Mouse (Mus musculus) myocyte (in vitro differentiated cells): ENCODE data around the gene Tex33. TPM values are rescaled to one million over a fixed set of nuclear protein-coding genes. Genes with fewer than 3 reads are reported as not detected.
A peak's percentile ranks its signal among the peaks of the same experiment; 100 is the strongest.

ENCODE experiments used
- H3K27me3 ChIP-seq: one replicate; pipeline ENCODE4 v1.6.1; 2011; ENCODE audit not compliant: control insufficient read depth, insufficient read depth, insufficient read length
- H3K36me3 ChIP-seq: one replicate; pipeline ENCODE4 v1.6.1; 2011; ENCODE audit not compliant: control insufficient read depth, insufficient read depth
- H3K4me2 ChIP-seq: one replicate; pipeline ENCODE4 v1.6.1; 2011; ENCODE audit warnings: low read depth, control low read depth
- H3K4me3 ChIP-seq: one replicate; pipeline ENCODE4 v1.5.1; 2011; ENCODE audit warnings: mild to moderate bottlenecking, control low read depth, moderate library complexity
- H3K79me2 ChIP-seq: one replicate; pipeline ENCODE4 v1.6.1; 2011; ENCODE audit not compliant: control insufficient read depth, insufficient read depth
- H3ac ChIP-seq: one replicate; pipeline ENCODE4 v1.6.1; 2011; ENCODE audit not compliant: control insufficient read depth, insufficient read length
- CEBPB ChIP-seq: IDR thresholded peaks from 2 replicates; pipeline ENCODE4 v1.6.1; 2011; ENCODE audit warnings: mild to moderate bottlenecking, moderate library complexity; ENCODE audit not compliant: poor library complexity, insufficient read depth, severe bottlenecking
- E2F4 ChIP-seq: IDR thresholded peaks from one replicate; pipeline ENCODE4 v1.6.1; 2011; ENCODE audit warnings: mild to moderate bottlenecking, control low read depth, moderate library complexity; ENCODE audit not compliant: insufficient read depth
- MAX ChIP-seq: IDR thresholded peaks from one replicate; pipeline ENCODE4 v1.6.1; 2011; ENCODE audit warnings: low read depth, mild to moderate bottlenecking, control low read depth
- MYOD1 ChIP-seq, 3 experiments: IDR thresholded peaks; one replicate each; pipeline ENCODE4 v1.6.1; 2011; ENCODE audit warnings: control low read depth in 2 of 3, low read depth in 2 of 3, mild to moderate bottlenecking in 2 of 3, moderate library complexity in 1 of 3; ENCODE audit not compliant: insufficient read length in 2 of 3, control insufficient read depth in 1 of 3
- MYOG ChIP-seq, 3 experiments: IDR thresholded peaks; one replicate each; pipeline ENCODE4 v1.6.1; 2011; ENCODE audit warnings: control low read depth in 2 of 3, low read depth in 2 of 3, mild to moderate bottlenecking in 2 of 3; ENCODE audit not compliant: insufficient read length in 2 of 3, control insufficient read depth in 1 of 3, insufficient read depth in 1 of 3
- POLR2A ChIP-seq: IDR thresholded peaks from one replicate; pipeline ENCODE4 v1.6.1; 2011; ENCODE audit warnings: low read depth, mild to moderate bottlenecking, control low read depth, moderate library complexity; ENCODE audit not compliant: insufficient read length
- POLR2AphosphoS2 ChIP-seq: IDR thresholded peaks from one replicate; pipeline ENCODE4 v1.6.1; 2011; ENCODE audit warnings: low read depth, control low read depth; ENCODE audit not compliant: insufficient read length
- REST ChIP-seq: IDR thresholded peaks from one replicate; pipeline ENCODE4 v1.6.1; 2011; ENCODE audit warnings: mild to moderate bottlenecking, control low read depth, moderate library complexity; ENCODE audit not compliant: insufficient read depth, insufficient read length
- SRF ChIP-seq: IDR thresholded peaks from one replicate; pipeline ENCODE4 v1.6.1; 2011; ENCODE audit warnings: low read depth; ENCODE audit not compliant: control insufficient read depth, insufficient read length
- TCF12 ChIP-seq: IDR thresholded peaks from one replicate; pipeline ENCODE4 v1.6.1; 2011; ENCODE audit warnings: mild to moderate bottlenecking, control low read depth; ENCODE audit not compliant: poor library complexity, insufficient read depth, severe bottlenecking
- TCF3 ChIP-seq: IDR thresholded peaks from one replicate; pipeline ENCODE4 v1.6.1; 2011; ENCODE audit warnings: low read depth, control low read depth; ENCODE audit not compliant: insufficient read length
- USF1 ChIP-seq: IDR thresholded peaks from one replicate; pipeline ENCODE4 v1.6.1; 2011; ENCODE audit warnings: low read depth, mild to moderate bottlenecking, control low read depth, moderate library complexity
- polyA plus RNA-seq: library from polyadenylated mRNA; unstranded; fragments of >200 nt; fragmentation: generic; extraction: Trizol; gene quantifications from one replicate; pipeline ENCODE4 v1.2.1, GENCODE M21; 2012; ENCODE audit warnings: missing spikeins

The Tex33 gene
- polyA plus RNA-seq, 1 experiment: not detected

GRCm38 (mm10) chr15:78406293-78406934, 10.7 kb upstream of the Tex33 start, which contains the start of gene Mpst:
Gene Mpst (plus strand): TSS chr15:78406416.
- H3K27me3 ChIP-seq: no peaks in the 10 kb centered on the region
- peak within 1 kb of the TSS; percentile 98 for H3K4me2 ChIP-seq
- TF ChIP-seq SRF (no peak), E2F4 (peak; percentile 91), TCF3 (no peak), POLR2A (peak; percentile 85), MAX (no peak), REST (no peak), MYOD1 (IDR thresholded peaks at IDR 0.05; ENCODE audit: control insufficient read depth in 1 of 3, insufficient read length in 2 of 3, low read depth in 2 of 3) (no peak), TCF12 (no peak), MYOG (IDR thresholded peaks at IDR 0.05; ENCODE audit: control insufficient read depth in 1 of 3, insufficient read depth in 1 of 3, insufficient read length in 2 of 3, low read depth in 2 of 3) (peak in 1 of 3 experiments; percentile 40), CEBPB (no peak), USF1 (no peak), POLR2AphosphoS2 (peak; percentile 84)
- H3K36me3 ChIP-seq: no peaks in the 10 kb centered on the region
- H3ac ChIP-seq: peak within 1 kb of the TSS; percentile 1
- peak within 1 kb of the TSS; percentile 45 for H3K4me3 ChIP-seq
- no peaks in the 10 kb centered on the region for H3K79me2 ChIP-seq

- Histone ChIP-seq H3ac (peak within 1 kb of the TSS; percentile 1), H3K79me2 (no peaks in the 10 kb centered on the region), H3K36me3 (no peaks in the 10 kb centered on the region), H3K27me3 (no peaks in the 10 kb centered on the region), H3K4me2 (peak within 1 kb of the TSS; percentile 98), H3K4me3 (peak within 1 kb of the TSS; percentile 45)
- TF ChIP-seq E2F4: no peak
- no peak for TF ChIP-seq SRF
- TF ChIP-seq MYOG (IDR thresholded peaks at IDR 0.05; ENCODE audit: control insufficient read depth in 1 of 3, insufficient read depth in 1 of 3, insufficient read length in 2 of 3, low read depth in 2 of 3): no peak
- TF ChIP-seq MYOD1 (IDR thresholded peaks at IDR 0.05; ENCODE audit: control insufficient read depth in 1 of 3, insufficient read length in 2 of 3, low read depth in 2 of 3): no peak
- no peak for TF ChIP-seq CEBPB
- no peak for TF ChIP-seq USF1
- TF ChIP-seq REST: no peak
- TF ChIP-seq TCF3: no peak
- no peak for TF ChIP-seq TCF12
- TF ChIP-seq MAX: no peak
- no peak for TF ChIP-seq POLR2A
- no peak for TF ChIP-seq POLR2AphosphoS2
Measured at GRCm38 (mm10) chr15:78405517-78406211, 10.0 kb upstream of the Tex33 start, which contains the start of gene Tst. Gene Tst (minus strand): TSS chr15:78405907.

GRCm38 (mm10) chr15:78405098-78405497, 9.4 kb upstream of the Tex33 start:
- TF ChIP-seq SRF: no peak
- no peak for TF ChIP-seq TCF12
- TF ChIP-seq E2F4: no peak
- TF ChIP-seq POLR2A: no peak
- no peak for TF ChIP-seq USF1
- no peak for TF ChIP-seq MYOD1 (IDR thresholded peaks at IDR 0.05; ENCODE audit: control insufficient read depth in 1 of 3, insufficient read length in 2 of 3, low read depth in 2 of 3)
- TF ChIP-seq REST: no peak
- TF ChIP-seq MAX: no peak
- no peak for TF ChIP-seq POLR2AphosphoS2
- TF ChIP-seq MYOG (IDR thresholded peaks at IDR 0.05; ENCODE audit: control insufficient read depth in 1 of 3, insufficient read depth in 1 of 3, insufficient read length in 2 of 3, low read depth in 2 of 3): no peak
- no peak for TF ChIP-seq TCF3
- TF ChIP-seq CEBPB: no peak
- Histone ChIP-seq H3ac (no peak overlapping the region), H3K4me2 (peak overlapping the region; percentile 94), H3K36me3 (no peaks in the 10 kb centered on the region), H3K4me3 (peak overlapping the region; percentile 45), H3K79me2 (no peaks in the 10 kb centered on the region), H3K27me3 (no peaks in the 10 kb centered on the region)

- Histone ChIP-seq H3K27me3 (no peaks in the 10 kb centered on the region), H3K36me3 (no peaks in the 10 kb centered on the region), H3K4me3 (no peak overlapping the region), H3ac (no peak overlapping the region), H3K79me2 (no peaks in the 10 kb centered on the region), H3K4me2 (no peak overlapping the region)
- TF ChIP-seq POLR2AphosphoS2 (no peak), TCF12 (no peak), TCF3 (no peak), POLR2A (no peak), E2F4 (no peak), CEBPB (no peak), USF1 (no peak), REST (no peak), MYOD1 (IDR thresholded peaks at IDR 0.05; ENCODE audit: control insufficient read depth in 1 of 3, insufficient read length in 2 of 3, low read depth in 2 of 3) (no peak), MYOG (IDR thresholded peaks at IDR 0.05; ENCODE audit: control insufficient read depth in 1 of 3, insufficient read depth in 1 of 3, insufficient read length in 2 of 3, low read depth in 2 of 3) (no peak)
Measured at GRCm38 (mm10) chr15:78403896-78404295, 8.2 kb upstream of the Tex33 start.
